Mouse (Mus musculus): ENCODE data around the gene Zbtb48. TPM values are rescaled to one million over a fixed set of nuclear protein-coding genes. Genes with fewer than 3 reads are reported as not detected.
A peak's percentile ranks its signal among the peaks of the same experiment; 100 is the strongest.

Gene Zbtb48
- polyA plus RNA-seq, 1 experiment from 2014 or later, result 15.8 TPM

DNA sequence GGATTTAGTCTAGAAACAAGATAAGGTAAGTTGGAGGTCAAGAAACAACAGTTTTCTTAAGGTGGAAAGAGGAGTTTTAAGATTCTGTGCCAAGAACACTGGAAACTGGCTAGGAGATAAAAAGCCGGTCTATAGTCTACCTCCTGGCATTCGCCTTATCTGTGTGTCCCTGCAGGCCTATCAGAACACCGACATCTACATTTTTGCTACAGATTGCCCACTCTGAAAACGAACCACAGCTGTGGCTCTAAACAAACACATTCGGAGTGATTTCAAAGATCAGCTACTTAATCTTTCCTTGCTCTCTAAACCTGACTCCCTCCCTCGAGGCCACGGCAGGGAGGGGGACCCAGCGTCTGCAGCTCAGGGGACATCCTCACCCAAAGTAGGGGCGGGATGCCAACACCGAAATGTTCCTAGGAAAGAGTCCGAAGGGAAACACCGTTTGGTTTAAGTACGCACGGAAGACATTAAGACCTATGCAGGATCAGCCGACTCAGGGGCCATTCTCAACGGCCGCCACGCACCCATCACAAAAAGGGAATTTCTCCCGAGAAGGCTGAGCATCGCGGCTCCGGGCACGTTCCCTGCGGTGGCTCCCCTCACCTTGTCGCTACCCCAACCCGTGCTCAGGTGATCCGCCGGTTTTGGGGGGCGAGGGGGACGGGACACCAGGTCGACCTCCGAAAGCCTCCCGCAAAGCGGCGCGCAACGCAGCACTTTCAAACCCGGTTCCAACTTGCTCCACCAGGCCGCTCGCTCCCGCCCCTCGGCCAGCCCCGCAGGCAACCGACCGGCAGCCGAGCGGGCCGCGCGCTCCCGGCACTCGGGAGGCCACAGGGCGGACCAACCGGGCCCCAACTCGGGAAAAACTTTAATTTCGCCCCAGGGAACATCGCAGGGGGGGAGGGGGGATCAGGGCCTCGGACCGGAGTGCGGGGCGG, 33.0 kb downstream of the Zbtb48 start:
- Histone ChIP-seq H3K9ac (ENCODE audit: low read length) (peak overlapping the region; percentile 97), H3K4me1 (ENCODE audit: control insufficient read depth in 2 of 2, insufficient read depth in 2 of 2, low read length in 2 of 2) (peaks cover 4 to 22% of the 10 kb centered on the region in 2 experiments; a peak in 2 of 4 replicates), H3K9me3 (ENCODE audit: control insufficient read depth, low read length) (no peaks in the 10 kb centered on the region), H3K4me2 (ENCODE audit: low read length) (peak overlapping the region; percentile 87), H3K36me3 (ENCODE audit: control insufficient read depth, insufficient read depth, low read length) (peaks cover 37% of the 10 kb centered on the region), H3K4me3 (ENCODE audit: control insufficient read depth in 1 of 2, insufficient read depth in 1 of 2, low read depth in 1 of 2, low read length in 2 of 2) (peak overlapping the region; percentile 81 to 100), H3K27me3 (ENCODE audit: control insufficient read depth, insufficient read depth, low read length) (no peaks in the 10 kb centered on the region), H3K27ac (replicated peaks in 1 of 2; ENCODE audit: control insufficient read depth in 1 of 2, insufficient read depth in 1 of 2, low read depth in 2 of 2, low read length in 2 of 2) (peak overlapping the region in 1 of 2 experiments; percentile 86; a peak in 2 of 4 replicates)
- WGBS, result 2% methylated on average over 60 of the region's 61 CpGs
- ATAC-seq (ENCODE audit: insufficient number of reproducible peaks, insufficient read depth, low FRiP score, low read depth), result no peak

DNA sequence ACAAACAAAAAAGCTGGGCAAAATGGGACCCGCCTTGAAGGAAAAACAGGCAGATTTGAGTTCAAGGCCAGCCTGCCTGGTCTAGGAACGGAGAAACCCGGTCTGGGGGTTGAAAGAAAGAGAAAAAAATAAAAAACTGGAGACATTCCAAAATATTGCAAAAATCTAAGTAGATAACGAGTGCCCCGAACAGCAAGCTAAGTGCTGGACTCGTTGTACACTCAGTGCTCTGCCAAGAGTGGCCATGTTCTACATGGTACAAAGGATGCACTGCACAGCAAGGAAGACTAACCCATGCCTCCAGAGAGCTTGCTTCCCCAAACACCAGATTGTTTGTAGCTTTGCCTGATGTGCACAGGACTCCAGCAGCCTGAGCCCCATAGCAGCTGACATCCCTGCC, 34.4 kb downstream of the Zbtb48 start:
- 56% methylated on average over 6 of the region's 6 CpGs for WGBS
- Histone ChIP-seq H3K4me2 (ENCODE audit: low read length) (no peak overlapping the region), H3K4me3 (ENCODE audit: control insufficient read depth in 1 of 2, insufficient read depth in 1 of 2, low read depth in 1 of 2, low read length in 2 of 2) (no peak overlapping the region), H3K27me3 (ENCODE audit: control insufficient read depth, insufficient read depth, low read length) (no peaks in the 10 kb centered on the region), H3K4me1 (ENCODE audit: control insufficient read depth in 2 of 2, insufficient read depth in 2 of 2, low read length in 2 of 2) (peaks cover 5 to 25% of the 10 kb centered on the region in 2 experiments; a peak in 3 of 4 replicates), H3K27ac (replicated peaks in 1 of 2; ENCODE audit: control insufficient read depth in 1 of 2, insufficient read depth in 1 of 2, low read depth in 2 of 2, low read length in 2 of 2) (no peak overlapping the region), H3K9me3 (ENCODE audit: control insufficient read depth, low read length) (no peaks in the 10 kb centered on the region), H3K9ac (ENCODE audit: low read length) (no peak overlapping the region), H3K36me3 (ENCODE audit: control insufficient read depth, insufficient read depth, low read length) (peaks cover 37% of the 10 kb centered on the region)
- no peak for ATAC-seq (ENCODE audit: insufficient number of reproducible peaks, insufficient read depth, low FRiP score, low read depth)

- 86% methylated on average over 9 of the region's 9 CpGs for WGBS
- peaks cover 7 to 27% of the 10 kb centered on the region in 2 experiments; a peak in 3 of 4 replicates for H3K4me1 ChIP-seq (ENCODE audit: control insufficient read depth in 2 of 2, insufficient read depth in 2 of 2, low read length in 2 of 2)
- H3K27ac ChIP-seq (replicated peaks in 1 of 2; ENCODE audit: control insufficient read depth in 1 of 2, insufficient read depth in 1 of 2, low read depth in 2 of 2, low read length in 2 of 2), result no peak overlapping the region
- no peak overlapping the region for H3K4me3 ChIP-seq (ENCODE audit: control insufficient read depth in 1 of 2, insufficient read depth in 1 of 2, low read depth in 1 of 2, low read length in 2 of 2)
- H3K9ac ChIP-seq (ENCODE audit: low read length), result no peak overlapping the region
- H3K9me3 ChIP-seq (ENCODE audit: control insufficient read depth, low read length), result no peaks in the 10 kb centered on the region
- H3K27me3 ChIP-seq (ENCODE audit: control insufficient read depth, insufficient read depth, low read length), result no peaks in the 10 kb centered on the region
- no peak for ATAC-seq (ENCODE audit: insufficient number of reproducible peaks, insufficient read depth, low FRiP score, low read depth)
- H3K36me3 ChIP-seq (ENCODE audit: control insufficient read depth, insufficient read depth, low read length), result peaks cover 37% of the 10 kb centered on the region
- no peak overlapping the region for H3K4me2 ChIP-seq (ENCODE audit: low read length)
Measured at GRCm38 (mm10) chr4:151992091-151992490, 35.4 kb downstream of the Zbtb48 start.

DNA sequence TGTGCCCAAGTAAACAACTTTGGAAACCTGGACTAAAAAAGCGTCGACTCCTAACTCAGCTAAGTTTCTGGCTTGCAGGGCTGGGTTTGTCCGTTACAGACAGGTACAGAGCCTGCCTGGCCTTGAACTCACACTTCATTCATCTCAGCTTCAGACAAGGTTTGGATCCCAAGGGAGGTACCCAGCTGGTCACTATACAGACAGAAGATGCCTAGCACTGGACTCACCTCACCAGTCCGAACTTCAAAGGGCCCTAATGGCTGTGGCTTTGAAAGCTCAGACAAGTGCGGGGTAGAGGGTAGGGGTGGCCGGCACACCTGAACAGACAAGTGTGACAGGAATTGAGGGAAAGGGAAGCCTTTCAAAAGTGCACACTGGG, 38.4 kb downstream of the Zbtb48 start:
- WGBS, result 36% methylated on average over 6 of the region's 6 CpGs
- Histone ChIP-seq H3K9ac (ENCODE audit: low read length) (peak overlapping the region; percentile 94), H3K4me1 (ENCODE audit: control insufficient read depth in 2 of 2, insufficient read depth in 2 of 2, low read length in 2 of 2) (peaks cover 6 to 29% of the 10 kb centered on the region in 2 experiments; a peak in 3 of 4 replicates), H3K27me3 (ENCODE audit: control insufficient read depth, insufficient read depth, low read length) (no peaks in the 10 kb centered on the region), H3K4me3 (ENCODE audit: control insufficient read depth in 1 of 2, insufficient read depth in 1 of 2, low read depth in 1 of 2, low read length in 2 of 2) (peak overlapping the region; percentile 55 to 94; a peak in 3 of 4 replicates), H3K27ac (replicated peaks in 1 of 2; ENCODE audit: control insufficient read depth in 1 of 2, insufficient read depth in 1 of 2, low read depth in 2 of 2, low read length in 2 of 2) (peak overlapping the region in 1 of 2 experiments; percentile 11; a peak in 1 of 4 replicates), H3K9me3 (ENCODE audit: control insufficient read depth, low read length) (no peaks in the 10 kb centered on the region), H3K4me2 (ENCODE audit: low read length) (peak overlapping the region; percentile 91), H3K36me3 (ENCODE audit: control insufficient read depth, insufficient read depth, low read length) (peaks cover 46% of the 10 kb centered on the region)
- no peak for ATAC-seq (ENCODE audit: insufficient number of reproducible peaks, insufficient read depth, low FRiP score, low read depth)

DNA sequence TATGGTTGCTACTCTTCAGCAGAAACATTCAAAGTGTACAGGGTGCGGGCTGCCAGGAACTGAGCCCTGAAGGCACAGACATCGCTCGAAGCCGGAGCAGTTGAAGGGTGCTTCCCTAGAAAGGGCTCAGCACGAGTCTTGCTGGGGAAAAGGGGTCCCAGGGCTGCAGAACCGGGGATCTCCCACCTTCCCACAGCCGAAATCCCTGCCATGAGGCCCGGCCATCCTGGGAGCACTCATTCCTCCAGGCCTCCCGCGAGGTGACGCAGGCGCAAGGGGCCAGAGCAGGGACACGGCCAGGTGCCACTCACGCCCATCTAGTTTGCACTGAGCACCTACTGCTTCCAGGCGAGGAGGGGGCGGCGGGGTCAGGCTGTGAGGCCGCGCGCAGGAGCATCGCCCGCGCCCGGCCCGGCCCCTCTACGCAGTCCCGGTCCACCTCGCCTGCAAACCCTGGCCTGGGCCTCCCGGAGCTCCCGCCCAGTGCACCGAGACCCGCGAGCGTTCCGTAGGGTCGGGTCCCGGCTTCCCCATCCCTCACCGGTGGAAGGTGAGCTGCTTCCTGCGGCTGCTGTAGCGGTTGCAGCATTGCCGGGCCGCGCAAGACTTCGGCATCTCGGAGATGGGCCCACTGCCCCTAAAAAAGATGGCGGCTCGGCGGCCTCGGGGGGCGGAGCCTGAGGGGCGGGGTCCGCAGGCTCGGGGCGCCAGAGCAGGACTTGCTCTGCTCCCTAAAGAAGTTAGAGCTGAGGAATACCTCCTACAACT, 38.9 kb downstream of the Zbtb48 start, which contains the start of gene Thap3:
Gene Thap3 (minus strand): TSS at position 656 of the 768 bp plus-strand sequence.
- peak within 1 kb of the TSS; percentile 23 to 77; a peak in 3 of 4 replicates for H3K27ac ChIP-seq (replicated peaks in 1 of 2; ENCODE audit: control insufficient read depth in 1 of 2, insufficient read depth in 1 of 2, low read depth in 2 of 2, low read length in 2 of 2)
- H3K4me3 ChIP-seq (ENCODE audit: control insufficient read depth in 1 of 2, insufficient read depth in 1 of 2, low read depth in 1 of 2, low read length in 2 of 2), result peak within 1 kb of the TSS; percentile 55 to 94
- WGBS, result 1% methylated on average over 53 of the region's 54 CpGs
- no peaks in the 10 kb centered on the region for H3K27me3 ChIP-seq (ENCODE audit: control insufficient read depth, insufficient read depth, low read length)
- no peaks in the 10 kb centered on the region for H3K9me3 ChIP-seq (ENCODE audit: control insufficient read depth, low read length)
- peaks cover 7 to 29% of the 10 kb centered on the region in 2 experiments; a peak in 3 of 4 replicates for H3K4me1 ChIP-seq (ENCODE audit: control insufficient read depth in 2 of 2, insufficient read depth in 2 of 2, low read length in 2 of 2)
- peak; percentile 60 for ATAC-seq (ENCODE audit: insufficient number of reproducible peaks, insufficient read depth, low FRiP score, low read depth)
- H3K4me2 ChIP-seq (ENCODE audit: low read length), result peak within 1 kb of the TSS; percentile 91
- peak within 1 kb of the TSS; percentile 94 for H3K9ac ChIP-seq (ENCODE audit: low read length)
- peaks cover 46% of the 10 kb centered on the region for H3K36me3 ChIP-seq (ENCODE audit: control insufficient read depth, insufficient read depth, low read length)

DNA sequence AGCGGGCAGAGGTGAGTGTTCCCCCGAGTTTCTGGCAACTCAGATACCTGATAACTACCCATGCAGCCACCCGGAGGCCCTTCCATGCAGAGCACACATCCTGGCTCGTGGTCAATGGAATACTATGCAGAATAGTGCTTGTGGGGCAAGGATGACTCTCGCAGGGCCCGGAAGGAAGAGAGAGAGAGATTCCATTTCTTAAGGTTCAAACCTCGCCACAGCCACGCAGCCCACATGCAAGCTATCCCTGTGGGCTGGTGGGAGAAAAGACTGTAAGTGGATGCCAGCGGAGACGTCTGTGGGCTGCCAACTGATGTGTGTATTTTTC, 39.5 kb downstream of the Zbtb48 start:
- WGBS, result 24% methylated on average over 10 of the region's 10 CpGs
- Histone ChIP-seq H3K9me3 (ENCODE audit: control insufficient read depth, low read length) (no peaks in the 10 kb centered on the region), H3K9ac (ENCODE audit: low read length) (peak overlapping the region; percentile 94), H3K27ac (replicated peaks in 1 of 2; ENCODE audit: control insufficient read depth in 1 of 2, insufficient read depth in 1 of 2, low read depth in 2 of 2, low read length in 2 of 2) (peak overlapping the region in 1 of 2 experiments; percentile 77; a peak in 1 of 4 replicates), H3K36me3 (ENCODE audit: control insufficient read depth, insufficient read depth, low read length) (peaks cover 43% of the 10 kb centered on the region), H3K27me3 (ENCODE audit: control insufficient read depth, insufficient read depth, low read length) (no peaks in the 10 kb centered on the region), H3K4me1 (ENCODE audit: control insufficient read depth in 2 of 2, insufficient read depth in 2 of 2, low read length in 2 of 2) (peaks cover 9 to 24% of the 10 kb centered on the region in 2 experiments; a peak in 3 of 4 replicates), H3K4me3 (ENCODE audit: control insufficient read depth in 1 of 2, insufficient read depth in 1 of 2, low read depth in 1 of 2, low read length in 2 of 2) (peak overlapping the region; percentile 55 to 94), H3K4me2 (ENCODE audit: low read length) (peak overlapping the region; percentile 91)
- no peak for ATAC-seq (ENCODE audit: insufficient number of reproducible peaks, insufficient read depth, low FRiP score, low read depth)

GRCm38 (mm10) chr4:151986650-151987049, 40.8 kb downstream of the Zbtb48 start:
- Histone ChIP-seq H3K36me3 (ENCODE audit: control insufficient read depth, insufficient read depth, low read length) (peaks cover 43% of the 10 kb centered on the region), H3K4me2 (ENCODE audit: low read length) (no peak overlapping the region), H3K4me1 (ENCODE audit: control insufficient read depth in 2 of 2, insufficient read depth in 2 of 2, low read length in 2 of 2) (peaks cover 9 to 23% of the 10 kb centered on the region in 2 experiments; a peak in 2 of 4 replicates), H3K4me3 (ENCODE audit: control insufficient read depth in 1 of 2, insufficient read depth in 1 of 2, low read depth in 1 of 2, low read length in 2 of 2) (no peak overlapping the region), H3K27ac (replicated peaks in 1 of 2; ENCODE audit: control insufficient read depth in 1 of 2, insufficient read depth in 1 of 2, low read depth in 2 of 2, low read length in 2 of 2) (no peak overlapping the region), H3K9me3 (ENCODE audit: control insufficient read depth, low read length) (no peaks in the 10 kb centered on the region), H3K9ac (ENCODE audit: low read length) (no peak overlapping the region), H3K27me3 (ENCODE audit: control insufficient read depth, insufficient read depth, low read length) (no peaks in the 10 kb centered on the region)
- 62% methylated on average over 8 of the region's 8 CpGs for WGBS
- ATAC-seq (ENCODE audit: insufficient number of reproducible peaks, insufficient read depth, low FRiP score, low read depth), result no peak
